Mouse (Mus musculus): ENCODE results near the gene 2010106E10Rik. TPM values are rescaled to one million over a fixed set of nuclear protein-coding genes. Genes with fewer than 3 reads are reported as not detected.

The 2010106E10Rik gene
- not detected for total RNA-seq (2023)

GRCm38 (mm10) chrX:112494974-112495373, at the start of gene 2010106E10Rik:
Gene 2010106E10Rik (plus strand): TSS chrX:112495274.

GRCm38 (mm10) chrX:112600511-112601305, 105.6 kb downstream of the 2010106E10Rik start, which contains the start of gene Zfp711:
Gene Zfp711 (plus strand): TSS chrX:112600526.

Other genes starting within 250 kb of the 2010106E10Rik start
- 15.3 TPM for gene Apool, start 183.9 kb upstream of the 2010106E10Rik start, total RNA-seq (2023)
- not detected for gene Satl1, start 88.5 kb upstream of the 2010106E10Rik start, total RNA-seq (2023)
- gene Zfp711, start 105.3 kb downstream of the 2010106E10Rik start, total RNA-seq (2023), result not detected
- not detected for gene Pof1b, start 203.4 kb downstream of the 2010106E10Rik start, total RNA-seq (2023)